ENCODE assay signal across 12 mouse cellular contexts in the genomic region with DNA sequence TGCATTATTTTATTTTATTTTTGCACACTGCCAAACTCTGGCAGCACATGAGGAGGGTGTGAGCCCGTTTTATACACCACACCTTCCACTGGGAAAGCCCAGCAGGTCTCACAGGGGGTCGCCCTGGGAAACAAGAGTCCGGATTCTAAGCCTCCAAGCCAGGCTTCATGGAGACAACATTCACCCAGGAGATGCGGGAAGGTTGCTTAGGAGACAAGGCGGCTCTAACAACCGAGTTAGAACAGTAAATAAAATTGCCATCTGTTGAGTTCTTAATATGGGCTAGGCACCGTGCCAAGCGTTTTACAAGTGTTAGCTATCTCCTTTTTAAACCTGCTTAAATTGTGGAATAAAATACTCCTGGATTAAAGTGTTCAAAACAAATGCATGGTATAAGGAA. TPM values are rescaled to one million over a fixed set of nuclear protein-coding genes. Genes with fewer than 3 reads are reported as not detected.
DNase-seq lines count a peak whose midpoint lies in the region; ATAC-seq and TF ChIP-seq lines count a peak whose summit lies in the region.
"Had no signal": no experiment of that assay in that cellular context is flagged by ENCODE, and none has a peak within 500 bp of the region (broad histone marks: within the 10 kb centered on the region; RNA-seq: fewer than 3 reads in every experiment).

No protein-coding gene starts in this region.

- H3K9me3 ChIP-seq in midbrain, postnatal 0 days (ENCODE audit: low read length) = no peaks in the 10 kb centered on the region
- H3K9me3 ChIP-seq in midbrain, embryonic 15.5 days = no peaks in the 10 kb centered on the region
- no peaks in the 10 kb centered on the region for H3K9me3 ChIP-seq in heart, embryonic 12.5 days (replicated peaks)
- H3K9me3 ChIP-seq: heart, embryonic 13.5 days; lung, embryonic 15.5 days had no signal

- peak; percentile 46 for DNase-seq in midbrain, postnatal 0 days (ENCODE audit: low spot score)
- DNase-seq in frontal cortex, postnatal 25 days (ENCODE audit: low spot score in 2 of 2) = peak; percentile 27 to 36
- peak; percentile 61 to 80 for DNase-seq in left cerebral cortex, postnatal 10 days (ENCODE audit: extremely low spot score in 1 of 2, low spot score in 2 of 2)
- peak; percentile 83 for DNase-seq in telencephalon, adult 2 months (ENCODE audit: low read depth, low spot score)
- no peak for DNase-seq in ovary, postnatal 10 days (ENCODE audit: low spot score)
- DNase-seq in thymus, postnatal 25 days = no peak
- DNase-seq: kidney, adult 18-20 months had no signal

- no peak for ATAC-seq in midbrain, postnatal 0 days (ENCODE audit: low FRiP score)
- ATAC-seq in midbrain, embryonic 15.5 days (replicated peaks) = no peak
- no peak for ATAC-seq in heart, embryonic 12.5 days (ENCODE audit: insufficient number of reproducible peaks, low FRiP score)
- ATAC-seq: activated CD4-positive, CD25-positive, alpha-beta regulatory T cell, adult 4 months had no signal

- no peaks in the 10 kb centered on the region for H3K27me3 ChIP-seq in midbrain, postnatal 0 days (ENCODE audit: insufficient read depth, low read length)
- no peaks in the 10 kb centered on the region for H3K27me3 ChIP-seq in midbrain, embryonic 15.5 days (replicated peaks)
- no peaks in the 10 kb centered on the region for H3K27me3 ChIP-seq in heart, embryonic 12.5 days (replicated peaks)
- H3K27me3 ChIP-seq: heart, embryonic 13.5 days; lung, embryonic 15.5 days had no signal

- H3K4me3 ChIP-seq in midbrain, postnatal 0 days (ENCODE audit: low read depth, low read length) = no peak overlapping the region
- H3K4me3 ChIP-seq in midbrain, embryonic 15.5 days = no peak overlapping the region
- H3K4me3 ChIP-seq in heart, embryonic 12.5 days = no peak overlapping the region
- H3K4me3 ChIP-seq: heart, embryonic 13.5 days; lung, embryonic 15.5 days had no signal

- no peak overlapping the region for H3K27ac ChIP-seq in midbrain, postnatal 0 days (ENCODE audit: low read depth, low read length)
- no peak overlapping the region for H3K27ac ChIP-seq in midbrain, embryonic 15.5 days
- no peak overlapping the region for H3K27ac ChIP-seq in heart, embryonic 12.5 days (ENCODE audit: poor library complexity, severe bottlenecking)
- H3K27ac ChIP-seq: heart, embryonic 13.5 days; lung, embryonic 15.5 days had no signal

- H3K36me3 ChIP-seq in midbrain, postnatal 0 days (ENCODE audit: insufficient read depth, low read length) = no peaks in the 10 kb centered on the region
- no peaks in the 10 kb centered on the region for H3K36me3 ChIP-seq in midbrain, embryonic 15.5 days (replicated peaks)
- no peaks in the 10 kb centered on the region for H3K36me3 ChIP-seq in heart, embryonic 12.5 days
- H3K36me3 ChIP-seq: heart, embryonic 13.5 days; lung, embryonic 15.5 days had no signal

- no peak for TF ChIP-seq CTCF in midbrain, postnatal 0 days (IDR thresholded peaks at IDR 0.05)

- no peaks in the 10 kb centered on the region for H3K4me1 ChIP-seq in midbrain, postnatal 0 days (ENCODE audit: insufficient read depth, low read length)
- H3K4me1 ChIP-seq in midbrain, embryonic 15.5 days = peaks cover 9% of the 10 kb centered on the region; the same call in 1 of the 2 replicates
- H3K4me1 ChIP-seq in heart, embryonic 12.5 days (replicated peaks) = peaks cover 9% of the 10 kb centered on the region

- no peak overlapping the region for H3K9ac ChIP-seq in midbrain, postnatal 0 days (replicated peaks; ENCODE audit: low read length, poor library complexity, severe bottlenecking)
- no peak overlapping the region for H3K9ac ChIP-seq in midbrain, embryonic 15.5 days
- no peak overlapping the region for H3K9ac ChIP-seq in heart, embryonic 12.5 days
- H3K9ac ChIP-seq: heart, embryonic 13.5 days; lung, embryonic 15.5 days had no signal

- 29% methylated on average over 8 of the region's 8 CpGs for WGBS in midbrain, postnatal 0 days
- WGBS in midbrain, embryonic 15.5 days = 40% methylated on average over 8 of the region's 8 CpGs
- WGBS in heart, embryonic 12.5 days = 57% methylated on average over 8 of the region's 8 CpGs

- intact Hi-C loops in left cerebral cortex, postnatal 10 days (cut with DNase I) = no loop called here

- H3K4me2 ChIP-seq in midbrain, postnatal 0 days (ENCODE audit: low read depth, low read length, poor library complexity, severe bottlenecking) = no peak overlapping the region
- no peak overlapping the region for H3K4me2 ChIP-seq in midbrain, embryonic 15.5 days
- no peak overlapping the region for H3K4me2 ChIP-seq in heart, embryonic 12.5 days
- H3K4me2 ChIP-seq: heart, embryonic 13.5 days; lung, embryonic 15.5 days had no signal

RNA-seq across cellular contexts. Expression of a gene that starts 17.1 kb away (rescaled TPM):
- 23.6 and 27.8 TPM in 2 replicates for total RNA-seq in midbrain, postnatal 0 days (2014; rRNA removed)
- polyA plus RNA-seq in midbrain, postnatal 0 days (2015; fragmentation: Nextera tagmentation; extraction: Ambion mirVana) = 20.3 and 20.9 TPM in 2 replicates
- 20.2 and 24.4 TPM in 2 replicates for polyA plus RNA-seq in midbrain, embryonic 15.5 days (2015; fragmentation: Nextera tagmentation; extraction: Ambion mirVana)
- total RNA-seq in left cerebral cortex, postnatal 10 days (2021) = 10 to 100 TPM; 59.1 to 64.7 TPM
- 11.1 and 11.4 TPM in 2 replicates for polyA plus RNA-seq in heart, embryonic 12.5 days (2016; fragmentation: Nextera tagmentation; extraction: Ambion mirVana)

RNA-seq across cellular contexts. Expression of a gene that starts 37.7 kb away (rescaled TPM):
- 0.42 and 0.55 TPM in 2 replicates for total RNA-seq in midbrain, postnatal 0 days (2014; rRNA removed)
- polyA plus RNA-seq in midbrain, postnatal 0 days (2015; fragmentation: Nextera tagmentation; extraction: Ambion mirVana) = 0.72 and 1.0 TPM in 2 replicates
- 0.19 and 0.32 TPM in 2 replicates for polyA plus RNA-seq in midbrain, embryonic 15.5 days (2015; fragmentation: Nextera tagmentation; extraction: Ambion mirVana)
- 1 to 10 TPM in 1 of 2 experiments, under 1 TPM in 1; 0.63 to 1.4 TPM for total RNA-seq in left cerebral cortex, postnatal 10 days (2021)
- polyA plus RNA-seq in heart, embryonic 12.5 days (2016; fragmentation: Nextera tagmentation; extraction: Ambion mirVana) = 0.10 and 0.18 TPM in 2 replicates

Comparison
In these comparisons a context has a peak if more than half of its experiments do, and no peak if none do; other contexts are left out.
1. DNase-seq: peak in midbrain, postnatal 0 days (single experiment), frontal cortex, postnatal 25 days (2 of 2), left cerebral cortex, postnatal 10 days (2 of 2) and telencephalon, adult 2 months (single experiment); none in ovary, postnatal 10 days (single experiment) and thymus, postnatal 25 days (single experiment).